Mouse (Mus musculus) heart, postnatal 25 days (tissue): ENCODE data around the gene Uaca. TPM values are rescaled to one million over a fixed set of nuclear protein-coding genes. Genes with fewer than 3 reads are reported as not detected.

Experiments used
- DNase-seq: peaks from one replicate; pipeline ENCODE4 v3.0.0; 2022; ENCODE audit warnings: low spot score
- intact Hi-C: fragments of 180-260 bp; cut with DNase I; formaldehyde crosslinking; loops from one replicate; pipeline ENCODE4 v1.15.1; 2025
- total RNA-seq, 2 experiments: library from RNA; stranded (reverse); gene quantifications; 2 replicates each; pipeline ENCODE4 v1.2.3; 2021

The Uaca gene
- total RNA-seq, result 10 to 100 TPM; 44.6 to 50.0 TPM

DNA sequence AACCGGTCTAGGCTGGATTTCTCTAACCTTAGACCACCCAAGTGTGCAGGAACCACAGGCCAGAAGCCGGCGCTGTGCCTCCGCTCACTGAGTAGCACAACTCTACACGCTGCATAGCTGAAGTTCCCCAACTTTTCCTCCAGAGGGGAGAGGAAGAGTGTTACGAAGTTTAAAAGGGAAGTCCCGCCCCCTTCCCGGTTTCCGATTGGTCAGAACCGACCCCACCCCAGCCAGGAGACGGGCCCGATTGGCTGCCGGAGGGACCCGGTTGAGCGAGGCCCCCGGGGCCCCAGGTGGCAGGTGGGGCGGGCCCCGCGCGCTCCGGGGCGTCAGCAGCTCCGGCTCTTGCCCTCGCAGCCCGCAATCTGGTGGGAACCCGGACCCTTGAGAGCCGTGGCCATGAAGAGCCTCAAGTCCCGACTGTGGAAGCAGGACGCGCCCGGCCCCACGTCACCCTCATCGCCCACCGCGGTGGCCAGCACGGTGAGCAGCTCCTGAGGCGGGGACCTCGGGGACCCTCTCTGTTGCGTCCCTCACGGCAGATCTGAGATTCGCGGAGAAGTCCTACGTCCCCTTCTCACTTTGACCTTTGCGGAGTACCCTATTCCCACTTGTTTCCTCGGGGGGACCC, at the start of gene Uaca:
Gene Uaca (plus strand): TSS at position 333 of the 631 bp plus-strand sequence.
- intact Hi-C loops, result loop anchor here (2.0 to 5.0 kb wide), 2 partner anchors 22 to 37 kb away; no protein-coding TSS in a partner anchor
- peak; percentile 90 for DNase-seq

- DNase-seq, result no peak
- intact Hi-C loops, result loop anchor here (1.0 kb wide), 1 partner anchor 27 kb away; no protein-coding TSS in a partner anchor
Measured at GRCm38 (mm10) chr9:60744971-60745370, 49.4 kb upstream of the Uaca start.

DNA sequence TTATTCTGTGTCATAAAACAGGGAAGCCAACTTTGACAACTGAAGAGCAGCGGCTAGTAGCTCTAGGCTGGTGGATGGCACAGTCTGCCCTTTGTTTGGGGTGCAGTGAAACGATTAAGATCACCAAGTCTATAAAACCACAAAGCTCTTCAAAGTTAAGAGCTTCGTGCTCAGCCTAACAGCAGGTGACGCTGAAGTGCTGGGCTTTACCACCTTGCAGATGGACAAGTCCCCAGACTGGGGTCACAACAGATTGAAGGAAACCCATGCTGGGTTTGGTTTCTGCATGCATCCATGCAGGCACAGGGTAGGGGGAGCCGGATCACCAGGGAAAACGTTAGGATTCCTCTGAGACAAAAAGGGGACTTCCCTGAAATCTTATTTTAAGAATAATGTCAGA, 47.8 kb upstream of the Uaca start:
- intact Hi-C loops, result loop anchor here (2.0 kb wide), 1 partner anchor 502 kb away; no protein-coding TSS in a partner anchor
- DNase-seq, result no peak

DNA sequence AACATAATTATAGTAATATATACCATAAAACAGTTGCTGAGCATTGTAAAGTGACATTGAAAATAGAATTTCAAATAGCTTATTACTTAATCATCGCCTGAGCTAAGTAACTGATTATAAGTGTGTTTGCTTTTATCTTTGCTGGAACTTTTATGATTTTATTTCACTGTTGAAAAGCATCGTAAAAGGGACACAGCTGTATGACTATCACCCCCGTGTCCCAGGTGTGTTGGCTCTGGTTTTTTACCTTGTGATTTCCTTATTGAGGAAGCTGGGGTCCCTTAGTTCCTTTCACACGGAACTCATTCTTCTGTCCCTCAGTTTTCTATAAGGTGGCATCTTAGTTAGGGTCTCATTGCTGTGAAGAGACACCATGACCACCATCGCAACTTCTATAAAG, 46.7 kb upstream of the Uaca start:
- intact Hi-C loops, result loop anchor here (2.0 kb wide), 1 partner anchor 503 kb away; no protein-coding TSS in a partner anchor
- DNase-seq, result no peak

DNA sequence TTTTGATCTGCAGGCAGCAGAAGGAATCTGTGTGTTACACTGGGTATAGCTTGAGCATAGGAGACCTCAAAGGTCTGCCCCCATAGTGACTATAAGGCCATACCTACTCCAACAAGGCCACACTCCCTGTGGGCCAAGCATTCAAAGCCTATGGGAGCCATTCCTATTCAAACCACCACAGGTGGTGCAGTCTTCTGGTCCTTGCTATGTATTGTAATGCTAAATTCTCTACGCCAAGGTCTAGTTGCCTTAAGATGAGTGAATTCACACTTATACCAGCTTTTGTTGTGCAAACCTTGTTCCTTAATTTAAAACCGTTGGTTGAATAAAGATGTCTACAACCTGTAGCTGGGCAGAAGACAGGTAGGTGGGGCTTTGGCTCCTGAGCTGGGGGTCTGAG, 46.2 kb upstream of the Uaca start:
- no peak for DNase-seq
- intact Hi-C loops, result no loop called here

- DNase-seq, result no peak
- intact Hi-C loops, result no loop called here
Measured at GRCm38 (mm10) chr9:60749105-60749504, 45.2 kb upstream of the Uaca start.

DNA sequence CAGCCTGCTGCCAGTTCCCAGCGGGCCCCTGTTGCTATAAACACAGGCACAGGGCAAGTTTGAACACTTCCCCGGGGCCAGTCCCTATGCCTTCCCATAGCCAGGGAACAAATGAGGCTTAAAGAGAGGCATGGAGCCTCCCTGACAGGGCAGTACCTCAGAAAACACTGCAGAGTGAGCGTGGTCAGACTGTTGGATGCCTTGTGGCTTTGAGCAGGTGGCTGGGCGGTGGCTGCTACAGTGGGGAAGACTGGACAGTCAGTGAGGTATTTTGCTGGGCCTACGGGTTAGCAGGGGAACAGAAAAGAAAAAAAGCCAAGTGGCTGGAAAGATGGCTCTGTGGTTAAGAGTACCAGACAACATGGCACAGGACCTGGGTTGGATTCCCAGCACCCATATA, 43.2 kb upstream of the Uaca start:
- intact Hi-C loops, result no loop called here
- no peak for DNase-seq

DNA sequence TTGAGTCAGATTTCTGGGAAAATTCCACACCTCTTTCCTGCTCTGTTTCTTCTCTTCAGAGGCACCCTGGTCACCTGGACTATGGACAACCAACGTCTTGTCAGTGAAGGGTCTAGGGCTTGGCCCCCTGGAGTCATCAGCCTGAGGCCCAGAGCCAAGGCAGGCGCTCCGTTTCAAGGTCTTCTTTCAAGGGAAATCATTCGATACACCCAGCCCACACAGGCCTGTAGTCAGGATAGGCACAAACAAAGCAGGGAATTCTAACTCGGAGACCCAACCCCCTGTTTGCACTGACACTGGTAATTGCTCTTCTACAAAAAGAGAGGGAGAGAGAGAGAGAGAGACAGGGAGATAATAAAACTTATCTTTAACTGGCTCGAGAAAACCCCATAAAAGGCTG, 42.4 kb upstream of the Uaca start:
- intact Hi-C loops, result no loop called here
- no peak for DNase-seq

GRCm38 (mm10) chr9:60752636-60753035, 41.7 kb upstream of the Uaca start:
- intact Hi-C loops, result no loop called here
- DNase-seq, result no peak

DNA sequence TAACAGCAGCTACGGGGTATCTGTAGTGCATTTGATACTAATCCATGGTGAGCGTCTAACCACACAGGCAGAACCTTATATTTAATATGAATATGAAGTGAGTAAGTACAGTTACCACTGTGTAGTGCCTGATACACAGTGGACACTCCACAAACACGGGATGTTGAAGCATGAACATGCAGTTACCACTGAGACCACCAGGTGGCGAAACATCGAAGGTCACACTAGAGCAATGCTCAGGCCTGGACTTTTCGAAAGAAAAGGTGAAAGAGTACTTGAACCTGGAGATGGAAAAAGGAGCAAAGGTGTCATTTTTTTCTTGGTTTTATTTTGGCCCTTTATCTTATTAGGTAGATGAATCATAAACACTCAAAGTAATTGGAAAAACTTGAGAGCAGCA, 38.1 kb upstream of the Uaca start:
- intact Hi-C loops, result loop anchor here (1.0 to 5.0 kb wide), 3 partner anchors 36 to 102 kb away; partner anchors contain the start of gene Uaca
- DNase-seq, result peak; percentile 16

DNA sequence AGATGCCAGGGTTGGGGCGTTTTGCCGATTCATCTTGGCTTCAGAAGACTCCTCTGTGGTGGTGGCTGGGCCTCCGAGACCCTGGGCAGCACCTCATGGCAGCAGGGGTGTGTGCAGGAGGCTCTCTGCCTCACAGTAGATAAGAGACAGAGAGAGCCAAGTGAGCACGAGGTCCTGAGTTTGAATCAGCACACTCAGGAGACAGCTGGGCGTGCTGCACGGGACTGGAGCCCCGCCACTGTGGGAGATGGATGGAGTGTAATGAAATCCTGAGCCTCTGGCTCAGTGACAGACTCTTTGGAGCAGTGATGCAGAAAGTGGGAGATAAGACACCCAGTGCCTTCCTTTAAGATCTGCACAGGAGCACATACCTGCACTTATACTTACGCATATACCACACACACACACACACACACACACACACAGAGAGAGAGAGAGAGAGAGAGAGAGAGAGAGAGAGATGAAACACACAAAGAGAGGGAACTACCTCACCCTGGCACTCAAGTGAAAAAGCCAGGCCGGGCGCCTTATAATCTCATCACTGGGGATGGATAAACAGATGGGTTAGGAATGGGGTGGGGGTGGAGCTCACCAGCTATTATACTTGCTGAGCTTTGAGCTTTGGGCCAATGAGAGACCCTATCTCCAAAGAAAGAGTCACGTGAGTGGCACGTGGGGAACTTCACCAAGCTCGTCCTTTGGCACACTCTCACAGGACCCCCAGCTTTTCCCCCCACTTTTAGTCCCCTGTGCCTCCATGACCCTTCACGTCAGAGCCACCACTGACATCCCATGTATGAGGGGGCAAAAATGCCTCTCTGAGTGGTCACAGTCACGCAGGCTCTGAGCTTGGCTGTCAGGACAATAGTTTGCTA, 37.2 kb upstream of the Uaca start:
- intact Hi-C loops, result loop anchor here (1.0 to 5.0 kb wide), 3 partner anchors 35 to 101 kb away; partner anchors contain the start of gene Uaca
- peak; percentile 8 for DNase-seq

- intact Hi-C loops, result loop anchor here (2.0 to 5.0 kb wide), 2 partner anchors 34 to 61 kb away; partner anchors contain the start of gene Uaca
- DNase-seq, result peak; percentile 24
Measured at GRCm38 (mm10) chr9:60757817-60758216, 36.5 kb upstream of the Uaca start.

DNA sequence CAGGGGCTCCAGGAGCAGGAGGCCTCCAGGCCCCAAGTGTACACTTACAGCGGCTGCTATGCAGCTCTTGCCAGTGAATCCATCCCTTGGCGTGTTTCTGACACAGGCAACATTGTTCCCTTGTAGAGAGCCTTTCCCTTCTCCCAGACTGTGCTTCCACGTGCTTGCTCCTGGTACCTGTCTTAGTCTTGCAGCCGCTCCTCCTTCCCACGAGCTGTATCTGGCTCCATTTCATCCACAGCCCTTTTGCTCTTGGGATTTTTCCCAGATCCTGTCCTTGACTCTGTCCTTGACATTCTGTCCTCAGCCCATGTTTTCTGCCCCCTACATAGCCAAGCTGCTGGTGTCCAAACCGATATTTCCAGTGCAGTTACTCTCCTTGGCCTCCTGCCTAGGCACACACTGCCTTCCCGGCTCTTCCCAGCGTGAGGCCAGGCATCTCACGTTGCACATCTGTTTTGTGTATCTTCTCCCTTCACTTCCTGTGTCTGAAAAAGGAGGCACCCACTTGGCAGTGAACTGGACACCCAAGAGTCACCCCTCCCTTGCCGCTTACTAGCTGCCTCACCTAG, 34.8 kb upstream of the Uaca start:
- intact Hi-C loops, result loop anchor here (5.0 kb wide), 1 partner anchor 33 kb away; the partner anchor contains the start of gene Uaca
- peak; percentile 33 for DNase-seq

DNA sequence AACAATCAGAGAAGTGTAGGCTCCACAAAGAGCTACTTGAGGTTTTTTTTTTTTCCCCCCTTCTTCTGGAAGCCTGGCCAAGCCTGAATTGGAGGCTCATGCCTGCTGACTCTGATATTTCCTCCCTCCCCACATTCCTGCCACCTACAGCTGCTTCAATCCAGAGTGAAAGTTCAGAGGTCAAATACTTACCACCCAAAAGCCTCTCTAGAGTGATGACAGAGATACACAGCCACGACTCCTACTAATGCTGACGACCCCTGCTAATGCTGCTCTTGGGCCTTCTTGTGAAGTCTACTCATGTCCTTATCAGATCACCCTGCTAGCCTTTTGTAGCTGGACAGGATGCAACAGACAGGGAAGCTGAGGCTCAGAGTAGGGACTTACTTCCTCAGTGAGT, 29.2 kb upstream of the Uaca start:
- intact Hi-C loops, result no loop called here
- DNase-seq, result no peak

GRCm38 (mm10) chr9:60768393-60768792, 25.9 kb upstream of the Uaca start:
- intact Hi-C loops, result no loop called here
- DNase-seq, result no peak

GRCm38 (mm10) chr9:60769711-60770111, 24.6 kb upstream of the Uaca start:
- intact Hi-C loops, result no loop called here
- no peak for DNase-seq

DNA sequence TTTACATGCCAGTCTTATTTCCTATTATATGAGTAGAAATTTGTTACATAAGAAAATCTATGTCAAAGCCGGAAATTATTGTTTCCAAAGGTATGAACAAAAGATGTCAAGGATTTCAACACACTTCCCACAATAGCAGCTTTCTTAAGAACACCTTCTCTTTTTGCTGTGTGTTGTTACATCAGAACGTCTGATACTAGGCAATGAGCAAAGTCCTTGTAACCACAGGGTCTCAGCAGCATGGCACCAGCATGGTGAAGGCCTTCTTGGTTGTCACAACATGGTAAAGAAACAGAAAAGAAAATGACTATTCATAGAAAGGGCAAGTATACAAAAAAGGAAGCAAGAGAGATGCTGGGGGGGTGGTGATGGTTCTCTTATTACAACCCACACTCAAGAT, 20.6 kb upstream of the Uaca start:
- intact Hi-C loops, result no loop called here

DNA sequence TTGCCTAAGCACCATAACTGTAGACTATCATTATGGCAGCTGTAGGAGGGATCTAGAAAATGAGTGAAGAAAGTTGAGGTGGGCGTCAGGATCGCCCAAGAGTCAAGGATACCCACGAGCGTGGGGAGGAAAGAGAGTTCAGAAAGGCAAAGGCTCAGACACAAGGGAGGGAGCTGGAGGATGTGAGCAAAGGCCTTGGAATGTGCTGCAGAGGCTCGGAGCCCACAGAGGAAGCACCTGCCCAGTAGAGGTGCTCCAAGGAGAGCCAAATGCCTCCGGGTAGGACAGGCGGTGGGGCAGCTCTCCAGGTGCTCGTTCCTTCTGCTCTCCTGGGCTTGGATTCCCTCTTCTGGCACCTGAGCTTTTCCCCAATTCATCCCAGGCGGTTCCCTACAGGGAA, 17.4 kb upstream of the Uaca start:
- intact Hi-C loops, result no loop called here
- no peak for DNase-seq

More for the DNA sequence above, 20.6 kb upstream of the Uaca start:
- DNase-seq, result no peak

DNA sequence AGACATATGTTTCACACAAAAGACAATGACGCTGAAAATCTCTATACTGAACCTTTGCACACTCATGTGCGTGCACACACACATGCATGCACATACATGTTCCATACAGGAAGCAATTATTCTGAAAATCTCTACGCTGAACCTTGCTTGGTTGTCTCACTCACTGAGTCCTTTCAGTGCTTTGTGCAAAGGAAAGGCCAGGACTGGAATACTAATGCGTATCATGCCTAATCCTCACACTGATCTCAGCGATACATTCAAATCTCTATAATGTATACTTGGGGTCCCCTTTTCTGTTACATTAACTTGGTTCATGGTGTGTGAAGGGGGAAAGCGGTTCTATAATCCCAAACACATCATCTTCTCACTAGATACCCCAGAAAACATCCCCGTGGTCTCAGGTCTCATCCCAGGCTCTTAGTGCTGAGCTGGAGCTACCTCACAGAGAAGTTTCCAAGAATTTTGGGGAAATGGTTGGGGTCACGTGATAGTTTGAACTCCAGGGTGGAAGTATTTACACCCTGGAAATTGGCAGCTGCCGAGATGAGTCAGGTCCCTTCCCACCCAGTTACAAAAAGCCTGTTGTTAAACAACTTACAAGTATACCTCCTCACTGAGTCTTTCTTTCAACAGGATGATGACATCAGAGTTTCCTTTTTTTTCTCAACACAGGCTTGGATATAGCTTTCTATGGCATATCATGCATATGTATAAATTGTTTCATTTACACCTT, 12.1 kb upstream of the Uaca start:
- DNase-seq, result no peak

DNA sequence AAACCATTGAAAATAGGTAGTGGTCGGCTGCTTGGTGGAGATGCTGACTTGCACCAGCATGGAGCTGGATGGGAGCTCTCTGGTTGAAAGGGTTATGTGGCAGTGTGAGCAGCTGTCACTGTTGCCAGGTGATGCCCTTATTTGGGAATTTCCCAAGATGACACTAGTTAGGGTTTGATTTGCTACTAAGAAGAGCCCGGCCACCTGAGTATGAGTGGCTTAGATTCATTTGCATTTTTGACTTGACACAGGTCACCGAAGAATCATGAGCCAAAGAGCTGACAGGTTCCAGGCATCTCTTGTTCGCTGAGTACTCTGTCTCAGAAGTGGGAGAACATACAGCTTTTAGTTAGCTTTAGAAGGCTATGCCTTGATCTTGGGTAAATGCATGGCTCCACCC, 9.3 kb upstream of the Uaca start:
- DNase-seq, result no peak
- intact Hi-C loops, result no loop called here

More for the DNA sequence above, 12.1 kb upstream of the Uaca start:
- intact Hi-C loops, result no loop called here
